Mouse (Mus musculus): ENCODE results near the gene Rasgrp3. TPM values are rescaled to one million over a fixed set of nuclear protein-coding genes. Genes with fewer than 3 reads are reported as not detected.

Gene Rasgrp3
- polyA plus RNA-seq, 1 experiment: 0.60 TPM

GRCm38 (mm10) chr17:75434152-75434551 is 1.5 kb upstream of the Rasgrp3 start:
- TF ChIP-seq CTCF (IDR thresholded peaks at IDR 0.05; ENCODE audit: low read depth, low read length) (no peak), POLR2A (IDR thresholded peaks at IDR 0.05; ENCODE audit: insufficient read depth, low read length) (no peak), EP300 (IDR thresholded peaks at IDR 0.05; ENCODE audit: insufficient read depth, low read depth, low read length) (no peak)
- Histone ChIP-seq H3K9me3 (replicated peaks; ENCODE audit: control insufficient read depth, insufficient read depth, low read length, poor library complexity, severe bottlenecking) (no peaks in the 10 kb centered on the region), H3K36me3 (ENCODE audit: control insufficient read depth, insufficient read depth, low read length, poor library complexity, severe bottlenecking) (no peaks in the 10 kb centered on the region), H3K27ac (ENCODE audit: insufficient read depth, low read length) (no peak overlapping the region), H3K9ac (ENCODE audit: low read depth, poor library complexity, severe bottlenecking) (no peak overlapping the region), H3K27me3 (ENCODE audit: control insufficient read depth, insufficient read depth, low read length, poor library complexity, severe bottlenecking) (no peaks in the 10 kb centered on the region; the same call in 1 of the 2 replicates), H3K4me1 (ENCODE audit: control insufficient read depth, insufficient read depth, low read length) (no peaks in the 10 kb centered on the region), H3K4me3 (ENCODE audit: low read depth, low read length) (no peak overlapping the region)

GRCm38 (mm10) chr17:75434871-75435270 is 825 bp upstream of the Rasgrp3 start:
- no peak overlapping the region for H3K9ac ChIP-seq (ENCODE audit: low read depth, poor library complexity, severe bottlenecking)
- no peak overlapping the region for H3K27ac ChIP-seq (ENCODE audit: insufficient read depth, low read length)
- no peak for TF ChIP-seq EP300 (IDR thresholded peaks at IDR 0.05; ENCODE audit: insufficient read depth, low read depth, low read length)
- TF ChIP-seq CTCF (IDR thresholded peaks at IDR 0.05; ENCODE audit: low read depth, low read length): no peak
- H3K27me3 ChIP-seq (ENCODE audit: control insufficient read depth, insufficient read depth, low read length, poor library complexity, severe bottlenecking): no peaks in the 10 kb centered on the region; the same call in 1 of the 2 replicates
- no peaks in the 10 kb centered on the region for H3K36me3 ChIP-seq (ENCODE audit: control insufficient read depth, insufficient read depth, low read length, poor library complexity, severe bottlenecking)
- H3K9me3 ChIP-seq (replicated peaks; ENCODE audit: control insufficient read depth, insufficient read depth, low read length, poor library complexity, severe bottlenecking): no peaks in the 10 kb centered on the region
- H3K4me1 ChIP-seq (ENCODE audit: control insufficient read depth, insufficient read depth, low read length): no peaks in the 10 kb centered on the region
- no peak overlapping the region for H3K4me3 ChIP-seq (ENCODE audit: low read depth, low read length)

- Histone ChIP-seq H3K36me3 (ENCODE audit: control insufficient read depth, insufficient read depth, low read length, poor library complexity, severe bottlenecking) (no peaks in the 10 kb centered on the region), H3K4me3 (ENCODE audit: low read depth, low read length) (no peak overlapping the region), H3K27me3 (ENCODE audit: control insufficient read depth, insufficient read depth, low read length, poor library complexity, severe bottlenecking) (no peaks in the 10 kb centered on the region), H3K27ac (ENCODE audit: insufficient read depth, low read length) (no peak overlapping the region), H3K4me1 (ENCODE audit: control insufficient read depth, insufficient read depth, low read length) (no peaks in the 10 kb centered on the region), H3K9ac (ENCODE audit: low read depth, poor library complexity, severe bottlenecking) (no peak overlapping the region), H3K9me3 (replicated peaks; ENCODE audit: control insufficient read depth, insufficient read depth, low read length, poor library complexity, severe bottlenecking) (no peaks in the 10 kb centered on the region)
- TF ChIP-seq POLR2A (IDR thresholded peaks at IDR 0.05; ENCODE audit: insufficient read depth, low read length) (no peak), EP300 (IDR thresholded peaks at IDR 0.05; ENCODE audit: insufficient read depth, low read depth, low read length) (no peak), CTCF (IDR thresholded peaks at IDR 0.05; ENCODE audit: low read depth, low read length) (no peak)
Observed at GRCm38 (mm10) chr17:75436095-75436494, 399 bp downstream of the Rasgrp3 start.

GRCm38 (mm10) chr17:75436819-75437218 is 1.1 kb downstream of the Rasgrp3 start:
- H3K9ac ChIP-seq (ENCODE audit: low read depth, poor library complexity, severe bottlenecking): no peak overlapping the region
- H3K4me1 ChIP-seq (ENCODE audit: control insufficient read depth, insufficient read depth, low read length): no peaks in the 10 kb centered on the region
- no peaks in the 10 kb centered on the region for H3K9me3 ChIP-seq (replicated peaks; ENCODE audit: control insufficient read depth, insufficient read depth, low read length, poor library complexity, severe bottlenecking)
- H3K4me3 ChIP-seq (ENCODE audit: low read depth, low read length): no peak overlapping the region
- no peak overlapping the region for H3K27ac ChIP-seq (ENCODE audit: insufficient read depth, low read length)
- no peaks in the 10 kb centered on the region for H3K36me3 ChIP-seq (ENCODE audit: control insufficient read depth, insufficient read depth, low read length, poor library complexity, severe bottlenecking)
- TF ChIP-seq CTCF (IDR thresholded peaks at IDR 0.05; ENCODE audit: low read depth, low read length): no peak
- TF ChIP-seq EP300 (IDR thresholded peaks at IDR 0.05; ENCODE audit: insufficient read depth, low read depth, low read length): no peak
- no peak for TF ChIP-seq POLR2A (IDR thresholded peaks at IDR 0.05; ENCODE audit: insufficient read depth, low read length)
- H3K27me3 ChIP-seq (ENCODE audit: control insufficient read depth, insufficient read depth, low read length, poor library complexity, severe bottlenecking): no peaks in the 10 kb centered on the region

GRCm38 (mm10) chr17:75437239-75437750 is 1.6 kb downstream of the Rasgrp3 start:
- no peak overlapping the region for H3K9ac ChIP-seq (ENCODE audit: low read depth, poor library complexity, severe bottlenecking)
- no peaks in the 10 kb centered on the region for H3K9me3 ChIP-seq (replicated peaks; ENCODE audit: control insufficient read depth, insufficient read depth, low read length, poor library complexity, severe bottlenecking)
- no peaks in the 10 kb centered on the region for H3K27me3 ChIP-seq (ENCODE audit: control insufficient read depth, insufficient read depth, low read length, poor library complexity, severe bottlenecking)
- no peaks in the 10 kb centered on the region for H3K4me1 ChIP-seq (ENCODE audit: control insufficient read depth, insufficient read depth, low read length)
- no peak overlapping the region for H3K4me3 ChIP-seq (ENCODE audit: low read depth, low read length)
- H3K36me3 ChIP-seq (ENCODE audit: control insufficient read depth, insufficient read depth, low read length, poor library complexity, severe bottlenecking): no peaks in the 10 kb centered on the region
- no peak overlapping the region for H3K27ac ChIP-seq (ENCODE audit: insufficient read depth, low read length)
- no peak for TF ChIP-seq EP300 (IDR thresholded peaks at IDR 0.05; ENCODE audit: insufficient read depth, low read depth, low read length)
- no peak for TF ChIP-seq POLR2A (IDR thresholded peaks at IDR 0.05; ENCODE audit: insufficient read depth, low read length)
- TF ChIP-seq CTCF (IDR thresholded peaks at IDR 0.05; ENCODE audit: low read depth, low read length): no peak

GRCm38 (mm10) chr17:75438162-75438561 is 2.5 kb downstream of the Rasgrp3 start:
- no peak overlapping the region for H3K4me3 ChIP-seq (ENCODE audit: low read depth, low read length)

More at GRCm38 (mm10) chr17:75438162-75438561, 2.5 kb downstream of the Rasgrp3 start:
- no peak overlapping the region for H3K27ac ChIP-seq (ENCODE audit: insufficient read depth, low read length)
- no peaks in the 10 kb centered on the region for H3K9me3 ChIP-seq (replicated peaks; ENCODE audit: control insufficient read depth, insufficient read depth, low read length, poor library complexity, severe bottlenecking)
- TF ChIP-seq POLR2A (IDR thresholded peaks at IDR 0.05; ENCODE audit: insufficient read depth, low read length) (no peak), CTCF (IDR thresholded peaks at IDR 0.05; ENCODE audit: low read depth, low read length) (no peak), EP300 (IDR thresholded peaks at IDR 0.05; ENCODE audit: insufficient read depth, low read depth, low read length) (no peak)
- no peak overlapping the region for H3K9ac ChIP-seq (ENCODE audit: low read depth, poor library complexity, severe bottlenecking)
- no peaks in the 10 kb centered on the region for H3K36me3 ChIP-seq (ENCODE audit: control insufficient read depth, insufficient read depth, low read length, poor library complexity, severe bottlenecking)
- no peaks in the 10 kb centered on the region for H3K4me1 ChIP-seq (ENCODE audit: control insufficient read depth, insufficient read depth, low read length)
- H3K27me3 ChIP-seq (ENCODE audit: control insufficient read depth, insufficient read depth, low read length, poor library complexity, severe bottlenecking): no peaks in the 10 kb centered on the region
